Mouse (Mus musculus): ENCODE measurements around the gene Ndufb3. TPM values are rescaled to one million over a fixed set of nuclear protein-coding genes. Genes with fewer than 3 reads are reported as not detected.
"Not testable (repeated sequence)": the region's sequence is repeated elsewhere in the genome, so short reads cannot be mapped to it uniquely, and the experiment has no call there.

The Ndufb3 gene
- total RNA-seq (2021): 100 to 1,000 TPM; 114 to 124 TPM
- long read RNA-seq, experiment 1, transcript Ndufb3-201 (3 exons, 763 nt): major isoform, 85 of 225 reads
- long read RNA-seq, experiment 1, partial matches to known transcripts: 139 of 225 reads
- long read RNA-seq, experiment 1, other reads (novel, unspliced or antisense): 1 of 225 reads
- long read RNA-seq, experiment 2, transcript Ndufb3-201 (3 exons, 763 nt): major isoform, 75 of 223 reads
- long read RNA-seq, experiment 2, partial matches to known transcripts: 147 of 223 reads
- long read RNA-seq, experiment 2, other reads (novel, unspliced or antisense): 1 of 223 reads

GRCm38 (mm10) chr1:58586171-58586997 lies at the start of gene Ndufb3, which contains the start of gene Fam126b:
Gene Ndufb3 (plus strand): TSS chr1:58586384.
Gene Fam126b (minus strand): TSS chr1:58586323.
- peak; percentile 72 to 86 for DNase-seq (ENCODE audit: low spot score in 2 of 2)

DNA sequence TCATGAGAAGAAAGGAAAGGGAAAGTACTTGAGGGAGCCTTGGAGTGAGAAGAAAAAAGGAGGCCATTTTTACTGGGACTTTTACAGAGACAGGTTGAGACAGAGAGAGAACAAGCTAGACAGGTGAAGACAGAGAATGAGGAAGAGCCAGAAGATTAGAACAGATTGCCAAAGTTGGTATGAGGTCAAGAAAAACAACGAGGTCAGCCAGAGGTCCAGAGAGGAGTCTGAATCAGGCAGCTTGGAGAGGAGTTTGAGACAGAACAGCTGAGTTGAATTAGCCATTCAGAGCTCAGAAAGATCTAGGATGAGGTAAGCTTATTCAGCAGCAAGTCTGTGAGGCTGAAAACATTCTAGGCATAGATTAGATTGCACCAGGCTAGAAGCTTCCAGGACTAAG lies 44.8 kb upstream of the Ndufb3 start:
- DNase-seq (ENCODE audit: low spot score in 2 of 2): no peak

DNA sequence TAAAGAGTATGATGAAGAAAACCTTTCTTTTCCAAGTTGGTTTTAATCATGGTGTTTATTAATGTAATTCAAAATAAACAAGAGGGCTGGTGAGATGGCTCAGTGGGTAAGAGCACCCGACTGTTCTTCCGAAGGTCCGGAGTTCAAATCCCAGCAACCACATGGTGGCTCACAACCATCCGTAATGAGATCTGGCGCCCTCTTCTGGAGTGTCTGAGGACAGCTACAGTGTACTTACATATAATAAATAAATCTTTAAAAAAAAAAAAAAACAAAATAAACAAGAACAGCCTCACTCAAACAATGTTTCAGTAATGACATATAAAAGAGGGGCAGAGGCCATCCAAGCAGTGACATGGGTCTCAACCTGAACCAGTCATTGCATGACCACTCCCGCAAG lies 25.8 kb upstream of the Ndufb3 start:
- DNase-seq (ENCODE audit: low spot score in 2 of 2): not testable (repeated sequence)

DNA sequence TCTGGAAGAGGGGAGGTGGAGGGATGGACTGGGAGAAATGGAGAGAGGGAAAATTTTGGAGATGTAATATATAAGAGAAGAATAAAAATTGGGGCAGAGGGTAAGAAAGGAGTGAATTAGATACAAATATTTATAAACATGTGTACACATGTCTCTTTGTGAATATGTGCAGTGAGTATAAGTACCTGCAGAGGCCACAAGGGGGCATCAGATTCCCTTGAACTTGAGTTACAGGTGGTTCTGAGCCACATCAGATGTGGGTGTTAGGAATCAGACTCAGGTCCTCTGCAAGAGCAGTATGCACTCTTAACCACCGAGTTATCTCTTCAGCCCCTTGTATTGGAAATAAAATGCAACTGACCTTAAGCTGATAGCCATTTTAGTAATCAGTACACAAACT lies 23.7 kb upstream of the Ndufb3 start:
- peak; percentile 14 to 17 for DNase-seq (ENCODE audit: low spot score in 2 of 2)

DNA sequence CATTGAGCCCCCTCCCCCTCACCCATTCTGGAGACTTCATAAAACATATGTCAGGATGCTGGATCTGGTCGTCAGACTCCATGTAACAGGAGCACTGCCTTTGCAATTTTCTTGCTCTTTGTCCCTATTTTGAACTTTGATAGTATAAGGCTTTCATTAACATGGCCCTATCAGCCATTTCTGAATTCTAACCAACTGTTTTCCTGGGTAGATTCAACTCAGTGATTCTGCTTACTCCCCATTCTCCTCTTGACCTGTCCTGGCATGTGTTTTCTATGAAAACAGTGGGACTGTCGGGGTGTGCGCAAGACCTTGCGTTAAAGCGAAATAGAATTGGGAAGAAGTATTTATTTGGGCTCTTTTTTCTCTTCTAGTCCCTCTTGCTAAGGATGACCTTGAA lies 21.2 kb upstream of the Ndufb3 start:
- DNase-seq (ENCODE audit: low spot score in 2 of 2): no peak

DNA sequence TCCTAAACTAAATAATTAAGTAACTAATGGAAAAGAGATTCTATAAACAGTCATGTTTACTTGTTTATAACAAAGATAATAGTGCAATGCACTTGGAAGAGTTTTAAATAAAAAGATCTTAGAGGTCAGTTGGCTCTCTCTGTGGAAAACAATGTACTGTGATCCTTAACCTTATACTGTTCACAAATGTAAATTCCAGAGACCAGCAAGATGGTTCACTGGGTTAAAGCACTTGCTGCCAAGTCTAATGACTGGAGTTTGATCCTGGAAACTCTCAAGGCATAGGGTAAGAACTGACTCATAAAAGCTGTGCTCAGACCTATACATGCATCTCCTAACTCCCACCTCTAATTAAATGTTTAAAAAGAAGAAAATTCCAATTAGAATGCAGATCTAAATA lies 19.6 kb upstream of the Ndufb3 start:
- no peak for DNase-seq (ENCODE audit: low spot score in 2 of 2)

DNA sequence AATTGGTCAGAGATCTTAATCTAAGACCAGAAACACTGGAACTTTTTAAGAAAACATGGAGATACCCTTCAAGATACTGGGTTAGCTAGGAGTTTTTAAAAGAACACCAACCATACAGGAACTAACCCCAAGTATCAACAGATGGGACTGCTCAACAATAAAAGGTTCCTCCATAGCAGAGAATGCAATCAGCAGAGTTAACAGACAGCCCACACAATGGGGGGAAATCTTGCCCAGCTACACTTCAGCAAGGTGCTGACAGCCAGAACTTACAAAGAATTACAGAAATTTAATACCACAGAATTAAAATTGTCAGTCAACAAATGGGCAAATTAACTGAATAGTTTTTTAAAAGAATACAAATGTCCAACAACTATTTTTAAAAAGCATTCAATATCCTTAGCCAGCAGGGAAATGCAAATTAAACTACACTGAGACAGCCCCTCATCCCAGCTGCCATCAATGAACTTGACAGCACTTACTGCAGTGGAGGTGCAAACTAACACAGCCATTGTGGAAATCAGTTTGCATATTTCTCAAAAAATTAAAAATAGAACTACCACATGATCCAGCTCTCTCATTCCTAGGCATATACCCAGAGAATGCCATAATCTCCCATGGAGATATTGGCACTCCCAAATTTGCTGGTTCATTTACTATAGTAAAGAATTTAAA lies 17.6 kb upstream of the Ndufb3 start:
- no peak for DNase-seq (ENCODE audit: low spot score in 2 of 2)

GRCm38 (mm10) chr1:58570437-58570836 lies 15.7 kb upstream of the Ndufb3 start:
- no peak for DNase-seq (ENCODE audit: low spot score in 2 of 2)

GRCm38 (mm10) chr1:58579179-58579578 lies 7.0 kb upstream of the Ndufb3 start:
- DNase-seq (ENCODE audit: low spot score in 2 of 2): no peak

DNA sequence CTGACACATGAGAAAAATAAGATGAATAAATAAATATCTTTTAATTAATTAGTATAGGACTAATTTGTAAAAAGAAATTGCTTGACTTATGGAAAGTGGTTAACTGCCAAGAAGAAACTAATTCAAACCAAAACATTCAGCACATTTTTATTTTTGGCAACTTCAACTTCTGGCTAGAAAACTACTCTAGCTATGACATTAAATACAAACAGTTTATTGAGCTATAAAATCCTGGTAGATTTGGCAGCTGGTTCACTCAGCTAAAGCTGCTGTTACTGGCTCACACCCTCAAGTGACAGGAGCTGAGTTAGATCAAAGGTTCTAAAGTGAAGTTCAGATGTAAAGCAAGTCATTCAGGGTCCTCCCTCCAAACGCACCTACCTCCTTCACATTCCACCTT lies 3.6 kb upstream of the Ndufb3 start:
- DNase-seq (ENCODE audit: low spot score in 2 of 2): no peak

- DNase-seq (ENCODE audit: low spot score in 2 of 2): no peak
These were observed 1.9 kb upstream of the Ndufb3 start for GRCm38 (mm10) chr1:58584271-58584670.

DNA sequence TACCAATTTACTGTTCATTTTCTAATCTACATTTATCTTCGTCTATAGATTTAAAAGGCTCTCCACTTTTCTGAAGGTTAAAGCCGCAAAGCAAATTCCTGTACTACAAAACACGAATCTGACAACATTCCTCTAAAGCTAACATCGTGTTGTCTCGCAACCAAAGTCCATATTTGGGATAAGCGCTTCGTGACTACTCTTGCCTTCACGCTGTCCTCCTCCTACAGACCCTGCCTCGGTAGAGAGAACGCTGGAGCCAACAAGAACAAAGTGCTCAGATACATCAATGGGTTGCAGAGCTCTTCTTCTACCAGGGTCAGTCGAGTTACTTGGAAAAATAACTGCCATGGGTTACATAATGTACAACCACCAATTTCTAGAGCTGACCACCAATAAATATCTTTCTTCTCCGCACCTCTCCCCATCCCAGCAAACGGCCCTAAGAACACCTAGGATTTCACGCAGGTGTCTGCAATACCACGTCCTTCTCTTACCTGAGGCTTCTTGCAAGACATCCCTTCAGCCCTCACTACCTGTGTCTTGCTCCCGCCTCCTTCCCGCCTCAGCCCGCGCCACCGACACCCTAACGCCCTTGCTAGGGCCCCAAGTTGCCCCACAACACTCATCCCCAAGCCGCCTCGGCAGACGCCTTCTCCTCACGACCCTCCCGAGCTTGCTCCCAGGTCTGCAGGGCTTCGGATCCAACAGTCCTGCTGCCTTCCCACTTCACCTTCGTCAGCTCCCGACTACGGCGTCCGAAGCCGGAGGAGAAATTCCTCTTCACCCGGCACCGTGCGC lies 612 bp upstream of the Ndufb3 start:
- DNase-seq (ENCODE audit: low spot score in 2 of 2): no peak

GRCm38 (mm10) chr1:58587491-58587890 lies 1.3 kb downstream of the Ndufb3 start:
- DNase-seq (ENCODE audit: low spot score in 2 of 2): no peak

- no peak for DNase-seq (ENCODE audit: low spot score in 2 of 2)
These were observed 16.5 kb downstream of the Ndufb3 start for GRCm38 (mm10) chr1:58602681-58603080.

DNA sequence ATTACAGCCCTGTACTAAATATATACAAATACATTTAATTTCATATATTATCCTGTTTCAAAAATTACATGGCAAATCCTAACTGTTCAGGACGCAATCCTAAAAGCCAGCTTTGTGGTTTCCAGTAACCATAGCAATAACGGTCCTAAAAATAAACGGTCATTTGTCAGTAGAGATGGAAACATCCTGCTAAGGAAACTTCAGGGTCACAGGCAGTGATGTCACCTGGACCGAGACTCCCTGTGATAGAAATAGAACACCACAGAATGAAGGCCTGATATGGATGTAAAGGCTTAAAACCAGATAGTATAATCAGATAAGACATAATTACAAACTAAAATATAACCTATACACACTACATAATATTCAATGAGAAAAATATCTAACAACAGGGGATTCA lies 17.6 kb downstream of the Ndufb3 start:
- no peak for DNase-seq (ENCODE audit: low spot score in 2 of 2)

- DNase-seq (ENCODE audit: low spot score in 2 of 2): not testable (repeated sequence)
These were observed 23.4 kb downstream of the Ndufb3 start for GRCm38 (mm10) chr1:58609591-58609990.

DNA sequence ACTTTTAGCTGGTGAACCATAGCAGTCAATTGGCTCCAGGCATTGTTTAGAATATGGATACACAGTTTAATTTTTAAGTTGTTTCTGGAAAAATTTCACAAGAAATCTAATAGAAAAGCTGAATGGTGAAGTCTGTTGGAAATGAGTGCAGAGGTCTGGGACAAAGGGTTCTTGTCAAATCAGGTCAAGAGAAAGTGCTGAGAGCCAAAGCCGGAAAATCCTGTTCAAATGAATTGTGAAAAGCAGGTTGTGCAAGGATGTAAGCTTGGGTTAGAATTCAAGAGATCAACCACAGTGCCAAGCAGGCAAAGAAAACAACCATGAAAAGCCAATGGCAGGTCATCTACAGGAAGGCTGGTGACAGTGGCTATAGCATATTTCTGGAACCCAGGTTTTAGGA lies 24.0 kb downstream of the Ndufb3 start:
- no peak for DNase-seq (ENCODE audit: low spot score in 2 of 2)

GRCm38 (mm10) chr1:58610611-58611010 lies 24.4 kb downstream of the Ndufb3 start:
- DNase-seq (ENCODE audit: low spot score in 2 of 2): no peak

DNA sequence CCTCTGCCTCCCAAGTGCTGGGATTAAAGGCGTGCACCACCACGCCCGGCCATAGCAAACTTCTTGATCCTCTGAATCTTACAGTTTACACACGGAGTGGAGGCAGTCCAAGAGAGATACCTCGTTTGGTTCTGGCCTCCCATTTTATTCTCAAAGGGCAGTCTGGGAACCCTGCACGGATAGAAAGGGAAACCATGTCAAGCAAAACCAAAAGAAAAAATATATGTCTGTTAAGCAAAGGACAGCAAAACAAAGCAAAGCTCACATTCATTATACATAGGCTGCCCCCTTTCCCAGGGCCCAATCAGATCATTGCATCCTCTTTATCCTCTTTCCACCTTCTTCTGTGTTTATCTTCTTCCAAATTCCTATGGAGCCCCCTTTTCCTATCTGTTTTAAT lies 27.6 kb downstream of the Ndufb3 start:
- DNase-seq (ENCODE audit: low spot score in 2 of 2): peak; percentile 35 to 41

DNA sequence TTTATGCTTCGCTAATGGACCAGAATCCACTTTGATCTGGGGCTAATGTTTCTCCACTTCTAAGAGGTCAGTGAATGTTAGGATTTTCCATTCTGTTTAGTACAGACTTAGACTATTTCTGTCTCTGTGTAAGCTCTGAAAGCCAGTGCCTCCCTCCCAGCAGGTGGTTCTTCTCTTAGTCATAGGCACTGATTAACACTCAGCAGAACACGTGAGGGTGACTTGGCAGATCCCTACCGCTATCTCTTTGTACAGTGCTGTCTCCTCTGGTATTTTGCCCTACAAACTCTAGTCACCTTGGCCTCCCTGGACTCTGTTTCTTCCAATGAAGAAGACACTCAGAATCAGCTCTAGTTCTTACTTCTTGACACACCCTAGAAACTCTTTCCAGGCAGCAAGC lies 28.2 kb downstream of the Ndufb3 start:
- no peak for DNase-seq (ENCODE audit: low spot score in 2 of 2)

DNA sequence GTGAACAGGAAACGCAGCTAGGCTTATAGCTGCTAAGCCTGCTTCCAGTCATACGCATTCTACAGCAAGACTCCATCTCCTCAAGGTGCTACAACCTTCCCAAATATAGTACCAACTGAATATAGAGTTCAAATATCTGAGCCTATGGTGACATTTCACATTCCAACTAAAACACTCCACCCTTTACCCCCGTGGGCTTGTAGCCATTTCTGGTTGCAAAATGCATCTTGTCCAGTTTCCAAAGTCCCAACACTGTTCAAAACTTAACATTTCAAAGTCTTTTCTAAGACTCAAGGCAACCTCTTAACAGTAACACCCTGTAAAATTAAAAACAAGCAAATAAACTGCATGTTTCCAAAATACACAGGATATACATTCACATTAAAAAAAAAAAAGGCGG lies 29.0 kb downstream of the Ndufb3 start:
- no peak for DNase-seq (ENCODE audit: low spot score in 2 of 2)

Data from gastrocnemius, postnatal 4 days (tissue).